Mouse (Mus musculus) CD8-positive naive resting alpha-beta T cell, adult 2 months (primary cell): Measurements from ENCODE around the gene Esm1.
A peak's percentile ranks its signal among the peaks of the same experiment; 100 is the strongest.
"Not testable (repeated sequence)": the region's sequence is repeated elsewhere in the genome, so short reads cannot be mapped to it uniquely, and the experiment has no call there.

Source experiments
- DNase-seq, 2 experiments: peaks; one replicate each; pipeline ENCODE4 v3.0.0; 2022; ENCODE audit warnings: low read depth in 2 of 2, low spot score in 2 of 2

The Esm1 gene

GRCm38 (mm10) chr13:113227076-113227475, 17.6 kb downstream of the Esm1 start:
- no peak for DNase-seq

DNA sequence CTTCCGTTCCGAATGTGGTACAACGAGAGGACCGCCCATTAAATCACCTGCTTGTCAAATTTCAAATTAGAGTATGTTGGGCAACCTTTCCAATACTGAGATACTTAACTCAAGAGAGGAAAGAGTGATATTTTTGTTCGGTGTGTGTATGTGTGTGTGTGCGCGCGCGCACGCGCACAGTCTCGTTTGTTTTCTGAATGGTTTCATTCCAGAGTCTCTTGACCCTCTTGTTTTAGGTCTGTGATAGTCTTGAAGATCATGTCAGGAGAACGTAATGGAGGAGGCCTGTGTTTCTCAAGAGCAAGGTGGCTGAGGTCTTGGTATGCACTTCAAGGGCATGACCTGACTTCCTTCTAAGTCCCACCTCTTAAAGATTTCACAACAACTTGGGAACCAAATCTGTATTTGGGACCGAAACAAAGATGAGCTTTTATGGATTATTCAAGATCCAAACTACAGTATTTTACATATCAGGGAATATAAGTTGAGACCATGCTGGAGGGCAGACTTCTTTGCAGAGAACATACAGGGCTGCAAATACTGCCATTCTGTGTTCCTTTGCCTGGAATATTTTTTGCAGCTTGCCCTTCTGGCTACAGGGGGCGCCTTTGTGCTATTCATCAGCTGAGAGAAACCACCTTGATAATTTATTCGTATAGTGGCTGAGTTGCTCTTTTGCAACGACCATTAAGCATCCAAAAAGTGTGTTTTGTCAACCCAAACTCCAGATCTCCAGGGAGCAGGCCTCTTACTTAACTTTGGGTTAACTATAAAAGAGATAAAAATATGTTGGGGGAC, 18.4 kb downstream of the Esm1 start:
- no peak for DNase-seq

GRCm38 (mm10) chr13:113242129-113242528, 32.7 kb downstream of the Esm1 start:
- no peak for DNase-seq

DNA sequence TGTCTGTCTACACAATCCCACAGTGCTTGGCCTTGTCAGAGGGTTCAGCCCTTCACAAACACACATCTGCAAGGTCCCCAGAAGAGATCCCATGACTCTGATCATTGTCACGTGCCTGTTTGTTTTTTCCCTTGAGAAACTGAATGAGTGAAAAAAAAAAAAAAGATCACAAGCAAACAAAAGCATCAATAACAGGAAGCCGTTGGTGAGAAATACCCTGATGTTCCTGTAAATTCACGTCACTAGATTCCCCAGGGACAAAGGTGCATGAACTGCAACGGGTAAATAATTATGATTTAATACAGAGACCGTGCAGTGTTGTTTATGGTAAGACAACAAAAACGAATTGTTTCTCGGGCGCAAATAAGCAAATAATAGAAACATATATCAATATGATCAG, 35.6 kb downstream of the Esm1 start:
- DNase-seq = no peak

DNA sequence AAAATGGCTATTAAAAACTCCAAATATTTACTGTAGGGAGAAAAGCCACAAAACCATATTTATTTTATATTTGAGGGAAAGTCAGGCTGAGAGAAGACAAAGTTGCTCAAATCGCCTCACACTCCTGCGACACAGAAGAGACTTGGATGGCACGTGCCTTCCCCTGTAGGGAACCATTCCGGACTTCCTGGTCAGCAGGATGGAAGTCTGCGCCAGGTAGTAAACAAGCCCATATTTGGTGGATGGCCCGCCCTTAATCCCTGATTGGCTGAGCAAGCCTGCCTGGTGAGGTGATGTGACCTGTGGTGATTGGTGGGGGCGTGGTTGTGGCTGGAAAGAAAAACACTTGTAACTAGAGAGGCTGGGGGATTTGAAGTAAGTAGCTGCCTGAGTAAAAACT, 43.1 kb downstream of the Esm1 start:
- DNase-seq = not testable (repeated sequence)

GRCm38 (mm10) chr13:113256766-113257165, 47.3 kb downstream of the Esm1 start:
- DNase-seq = no peak

DNA sequence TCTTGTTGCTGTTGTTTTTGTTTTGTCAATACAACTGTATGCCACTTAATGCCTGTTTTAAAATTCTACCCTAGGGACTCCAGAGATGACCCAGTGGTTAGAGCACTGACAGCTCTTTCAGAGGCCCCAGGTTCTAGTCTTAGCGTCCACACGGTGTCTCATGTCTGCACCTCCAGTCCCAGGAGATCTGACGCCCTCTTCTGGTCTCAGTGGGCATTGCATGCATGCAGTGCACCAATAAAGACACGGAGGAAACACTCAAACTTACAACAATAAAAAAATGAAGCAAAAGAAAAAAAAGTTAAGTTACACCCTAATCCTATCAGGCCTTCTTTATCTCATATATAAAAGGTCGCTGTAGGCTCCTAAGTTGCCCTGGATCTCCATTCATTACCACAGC, 47.7 kb downstream of the Esm1 start:
- DNase-seq = no peak

DNA sequence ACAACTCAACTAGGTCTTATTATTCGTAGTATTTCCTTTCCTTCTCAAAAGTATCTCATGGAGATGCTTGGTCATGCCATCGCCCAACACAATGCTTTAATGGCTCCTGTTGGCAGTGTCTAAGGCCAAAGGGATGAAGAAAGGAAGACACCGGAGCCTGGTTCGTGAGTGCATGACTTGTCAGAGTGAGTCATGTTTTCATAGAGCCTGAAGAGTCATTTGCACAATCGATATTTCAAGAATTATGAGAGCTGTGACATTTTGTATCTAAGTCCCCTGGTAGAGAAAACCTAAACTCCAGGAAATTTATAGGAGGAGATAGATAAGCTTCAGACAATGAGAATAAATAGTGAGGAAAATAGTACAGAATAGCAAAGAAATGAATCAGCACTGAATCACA, 49.8 kb downstream of the Esm1 start:
- no peak for DNase-seq

GRCm38 (mm10) chr13:113262822-113263221, 53.4 kb downstream of the Esm1 start:
- DNase-seq = no peak

- DNase-seq = no peak
Measured at GRCm38 (mm10) chr13:113265257-113265656, 55.8 kb downstream of the Esm1 start.

GRCm38 (mm10) chr13:113266495-113266951, 57.1 kb downstream of the Esm1 start:
- peak; percentile 44 to 61 for DNase-seq

DNA sequence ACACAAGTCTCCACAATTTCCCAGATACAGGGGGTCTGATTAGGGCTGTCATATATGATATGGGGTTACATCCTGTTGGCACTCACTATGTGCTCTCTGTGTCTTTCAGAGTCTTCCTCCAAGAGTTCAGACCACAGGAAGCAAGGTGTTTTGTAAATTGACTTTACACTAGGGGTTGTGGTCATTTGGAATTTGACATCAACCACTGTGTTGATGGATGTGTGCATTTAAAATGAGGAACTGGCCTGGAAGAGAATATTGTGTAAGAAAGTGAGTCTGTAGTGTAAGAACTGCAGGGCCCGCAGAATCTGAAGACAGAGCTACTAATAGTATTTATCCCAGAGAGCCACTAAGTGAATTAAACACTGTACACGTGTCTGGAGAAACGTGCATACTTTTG, 57.7 kb downstream of the Esm1 start:
- DNase-seq = no peak
